Mouse (Mus musculus): ENCODE measurements at regions not wholly inside any gene's neighbourhood (a gene's known extent, or its start where the extent isn't known, plus 50 kb on each side); places are given as distances from the start of the nearest gene placed in this dataset.
A peak's percentile ranks its signal among the peaks of the same experiment; 100 is the strongest.

GRCm38 (mm10) chr14:31891500-31892185 is 61.2 kb upstream of the Ankrd28 start:
- intact Hi-C loops (cut with DNase I): loop anchor here (2.0 to 10.0 kb wide), 3 partner anchors 35 to 317 kb away; partner anchors contain the start of gene Ankrd28
- peak; percentile 43 to 56 for DNase-seq (ENCODE audit: extremely low spot score in 1 of 2, low spot score in 2 of 2)
- no peak for TF ChIP-seq CTCF (IDR thresholded peaks at IDR 0.05)
- H3K4me3 ChIP-seq: peak overlapping the region; percentile 37
- peak overlapping the region; percentile 88 for H3K27ac ChIP-seq

GRCm38 (mm10) chr14:31892186-31892510 is 61.7 kb upstream of the Ankrd28 start:
- intact Hi-C loops (cut with DNase I): loop anchor here (10.0 kb wide), 1 partner anchor 317 kb away; no protein-coding TSS in a partner anchor
- Histone ChIP-seq H3K4me3 (no peak overlapping the region), H3K27ac (peak overlapping the region; percentile 88)
- no peak for TF ChIP-seq CTCF (IDR thresholded peaks at IDR 0.05)
- DNase-seq (ENCODE audit: extremely low spot score in 1 of 2, low spot score in 2 of 2): no peak

- no peak for TF ChIP-seq CTCF (IDR thresholded peaks at IDR 0.05)
- DNase-seq (ENCODE audit: extremely low spot score in 1 of 2, low spot score in 2 of 2): no peak
- intact Hi-C loops (cut with DNase I): loop anchor here (10.0 kb wide), 1 partner anchor 322 kb away; no protein-coding TSS in a partner anchor
- no peak overlapping the region for H3K4me3 ChIP-seq
- H3K27ac ChIP-seq: no peak overlapping the region
These were observed 66.0 kb upstream of the Ankrd28 start for GRCm38 (mm10) chr14:31896500-31896899.

- H3K4me3 ChIP-seq: no peak overlapping the region
- DNase-seq (ENCODE audit: extremely low spot score in 1 of 2, low spot score in 2 of 2): no peak
- H3K27ac ChIP-seq: no peak overlapping the region
- TF ChIP-seq CTCF (IDR thresholded peaks at IDR 0.05): no peak
- intact Hi-C loops (cut with DNase I): loop anchor here (10.0 kb wide), 1 partner anchor 325 kb away; no protein-coding TSS in a partner anchor
These were observed 69.1 kb upstream of the Ankrd28 start for GRCm38 (mm10) chr14:31899504-31899903.

GRCm38 (mm10) chr14:31899906-31900305 is 69.5 kb upstream of the Ankrd28 start:
- no peak for DNase-seq (ENCODE audit: extremely low spot score in 1 of 2, low spot score in 2 of 2)
- no peak for TF ChIP-seq CTCF (IDR thresholded peaks at IDR 0.05)
- intact Hi-C loops (cut with DNase I): loop anchor here (10.0 kb wide), 1 partner anchor 325 kb away; no protein-coding TSS in a partner anchor
- Histone ChIP-seq H3K4me3 (no peak overlapping the region), H3K27ac (no peak overlapping the region)

GRCm38 (mm10) chr14:31901901-31902300 is 71.5 kb upstream of the Ankrd28 start:
- H3K27ac ChIP-seq: no peak overlapping the region
- intact Hi-C loops (cut with DNase I): no loop called here
- TF ChIP-seq CTCF (IDR thresholded peaks at IDR 0.05): no peak
- no peak for DNase-seq (ENCODE audit: extremely low spot score in 1 of 2, low spot score in 2 of 2)
- H3K4me3 ChIP-seq: no peak overlapping the region

GRCm38 (mm10) chr14:31903664-31904063 is 73.2 kb upstream of the Ankrd28 start:
- no peak for DNase-seq (ENCODE audit: extremely low spot score in 1 of 2, low spot score in 2 of 2)
- intact Hi-C loops (cut with DNase I): no loop called here
- no peak for TF ChIP-seq CTCF (IDR thresholded peaks at IDR 0.05)

GRCm38 (mm10) chr14:31908591-31908990 is 78.1 kb upstream of the Ankrd28 start:
- TF ChIP-seq CTCF (IDR thresholded peaks at IDR 0.05): no peak
- DNase-seq (ENCODE audit: extremely low spot score in 1 of 2, low spot score in 2 of 2): no peak
- no peak overlapping the region for H3K4me3 ChIP-seq
- intact Hi-C loops (cut with DNase I): no loop called here
- H3K27ac ChIP-seq: no peak overlapping the region

More at GRCm38 (mm10) chr14:31903664-31904063, 73.2 kb upstream of the Ankrd28 start:
- Histone ChIP-seq H3K27ac (no peak overlapping the region), H3K4me3 (no peak overlapping the region)

GRCm38 (mm10) chr14:31909291-31909690 is 78.8 kb upstream of the Ankrd28 start:
- DNase-seq (ENCODE audit: extremely low spot score in 1 of 2, low spot score in 2 of 2): no peak
- Histone ChIP-seq H3K4me3 (no peak overlapping the region), H3K27ac (no peak overlapping the region)
- no peak for TF ChIP-seq CTCF (IDR thresholded peaks at IDR 0.05)
- intact Hi-C loops (cut with DNase I): no loop called here

GRCm38 (mm10) chr14:31910809-31911208 is 80.4 kb upstream of the Ankrd28 start:
- Histone ChIP-seq H3K4me3 (no peak overlapping the region), H3K27ac (no peak overlapping the region)
- TF ChIP-seq CTCF (IDR thresholded peaks at IDR 0.05): no peak
- intact Hi-C loops (cut with DNase I): no loop called here
- no peak for DNase-seq (ENCODE audit: extremely low spot score in 1 of 2, low spot score in 2 of 2)

GRCm38 (mm10) chr14:31918461-31918860 is 88.0 kb upstream of the Ankrd28 start:
- no peak for TF ChIP-seq CTCF (IDR thresholded peaks at IDR 0.05)
- intact Hi-C loops (cut with DNase I): no loop called here
- H3K27ac ChIP-seq: no peak overlapping the region
- no peak overlapping the region for H3K4me3 ChIP-seq
- DNase-seq (ENCODE audit: extremely low spot score in 1 of 2, low spot score in 2 of 2): no peak

- no peak for TF ChIP-seq CTCF (IDR thresholded peaks at IDR 0.05)
- intact Hi-C loops (cut with DNase I): no loop called here
- Histone ChIP-seq H3K4me3 (no peak overlapping the region), H3K27ac (no peak overlapping the region)
- no peak for DNase-seq (ENCODE audit: extremely low spot score in 1 of 2, low spot score in 2 of 2)
These were observed 88.5 kb upstream of the Ankrd28 start for GRCm38 (mm10) chr14:31918921-31919320.

- H3K4me3 ChIP-seq: no peak overlapping the region
- intact Hi-C loops (cut with DNase I): no loop called here
- no peak overlapping the region for H3K27ac ChIP-seq
- no peak for TF ChIP-seq CTCF (IDR thresholded peaks at IDR 0.05)
- DNase-seq (ENCODE audit: extremely low spot score in 1 of 2, low spot score in 2 of 2): no peak
These were observed 98.8 kb upstream of the Ankrd28 start for GRCm38 (mm10) chr14:31929161-31929707.
